Mouse (Mus musculus) heart, adult 2 months (tissue): ENCODE data around the gene Flnc.

Experiments
- CTCF ChIP-seq: fragments of 200-600 bp; IDR thresholded peaks from 2 replicates; pipeline ENCODE4 v1.8.1; 2022; ENCODE audit warnings: antibody characterized with exemption, mild to moderate bottlenecking, moderate library complexity
- EP300 ChIP-seq: fragments of 200-500 bp; IDR thresholded peaks from 2 replicates; pipeline ENCODE4 v1.6.1; 2011; ENCODE audit warnings: low read depth, low read length, control low read depth; ENCODE audit not compliant: insufficient read depth

DNA sequence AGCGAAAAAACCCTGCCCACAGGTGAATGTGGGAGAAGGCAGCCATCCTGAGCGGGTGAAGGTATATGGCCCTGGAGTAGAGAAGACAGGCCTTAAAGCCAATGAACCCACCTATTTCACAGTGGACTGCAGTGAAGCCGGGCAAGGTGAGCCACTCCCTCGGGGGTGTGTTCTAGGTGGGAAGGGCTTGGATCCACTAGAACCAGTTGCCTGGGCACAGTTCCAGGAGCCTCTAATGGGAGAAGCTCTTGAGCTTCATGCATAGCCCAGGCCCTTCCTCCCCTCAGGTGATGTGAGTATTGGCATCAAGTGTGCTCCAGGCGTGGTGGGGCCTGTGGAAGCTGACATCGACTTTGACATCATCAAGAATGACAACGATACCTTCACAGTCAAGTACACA lies 12.3 kb downstream of the Flnc start:
- TF ChIP-seq CTCF (no peak), EP300 (no peak)
